Mouse (Mus musculus) cerebellum, adult 11 months (tissue): ENCODE measurements around the gene Mfsd4a.

Experiments
- DNase-seq: peaks from one replicate; pipeline ENCODE4 v3.0.0; 2022

The Mfsd4a gene

DNA sequence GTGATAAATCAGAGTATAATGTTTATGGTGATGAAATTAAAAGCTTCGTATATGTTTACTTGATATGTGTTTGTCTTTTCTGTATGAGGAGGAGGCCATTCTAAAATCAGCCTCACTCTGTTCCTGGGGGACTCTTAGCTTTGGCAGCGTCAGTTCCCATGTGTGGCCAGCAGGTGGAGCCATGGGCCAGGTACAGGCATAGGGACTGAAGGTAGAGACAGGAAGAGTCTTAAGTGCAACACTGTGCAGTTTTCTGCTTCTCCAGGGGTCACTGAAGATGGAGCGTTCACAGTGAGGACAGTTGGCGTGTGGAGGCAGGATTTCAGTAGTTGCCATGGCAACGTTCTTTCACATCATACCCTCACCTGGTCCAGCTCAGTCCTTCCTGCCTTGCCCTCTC is 85.0 kb downstream of the Mfsd4a start:
- DNase-seq, result peak; percentile 74

- peak; percentile 62 for DNase-seq
Measured at GRCm38 (mm10) chr1:131981378-131982013, 86.4 kb downstream of the Mfsd4a start.

- no peak for DNase-seq
Measured at GRCm38 (mm10) chr1:131980471-131980870, 87.4 kb downstream of the Mfsd4a start.

GRCm38 (mm10) chr1:131976886-131977285 is 91.0 kb downstream of the Mfsd4a start:
- DNase-seq, result no peak

GRCm38 (mm10) chr1:131973991-131974390 is 93.9 kb downstream of the Mfsd4a start:
- DNase-seq, result no peak
